Comparison of ENCODE assay signal across 16 mouse cellular contexts in genomic region chr14:73878267-73878666, GRCm38 (mm10).
"Had no signal": no experiment of that assay in that cellular context is flagged by ENCODE, and none has a peak within 500 bp of the region (broad histone marks: within the 10 kb centered on the region; RNA-seq: fewer than 3 reads in every experiment).

No protein-coding gene starts in this region.

- H3K9me3 ChIP-seq: neural tube, embryonic 13.5 days; neural tube, embryonic 15.5 days; stomach, embryonic 15.5 days had no signal

- H3K27me3 ChIP-seq: neural tube, embryonic 13.5 days; neural tube, embryonic 15.5 days; stomach, embryonic 15.5 days had no signal

- H3K4me3 ChIP-seq: neural tube, embryonic 13.5 days; neural tube, embryonic 15.5 days; stomach, embryonic 15.5 days had no signal

- H3K27ac ChIP-seq: neural tube, embryonic 13.5 days; neural tube, embryonic 15.5 days; stomach, embryonic 15.5 days; stomach, postnatal 0 days had no signal

- H3K4me2 ChIP-seq: neural tube, embryonic 13.5 days; neural tube, embryonic 15.5 days; stomach, embryonic 15.5 days had no signal

- DNase-seq: retina, postnatal 1 day; right cerebral cortex, adult 18-20 months; right cerebral cortex, postnatal 14 days; right cerebral cortex, postnatal 25 days; right cerebral cortex, postnatal 4 days; spleen, adult 18-20 months; thymus, adult 18-20 months; thymus, adult 2 months; thymus, postnatal 14 days; thymus, postnatal 25 days; thymus, postnatal 36 days; thymus, postnatal 4 days had no signal

- H3K9ac ChIP-seq: neural tube, embryonic 13.5 days; neural tube, embryonic 15.5 days; stomach, embryonic 15.5 days had no signal

- H3K36me3 ChIP-seq: neural tube, embryonic 13.5 days; neural tube, embryonic 15.5 days; stomach, embryonic 15.5 days had no signal

- H3K4me1 ChIP-seq: neural tube, embryonic 13.5 days; neural tube, embryonic 15.5 days; stomach, embryonic 15.5 days had no signal
